Mouse (Mus musculus) urinary bladder, postnatal 10 days (tissue): ENCODE results near the gene Ifrd1.

Experiments used
- DNase-seq: peaks from one replicate; pipeline ENCODE4 v3.0.0; 2022; ENCODE audit warnings: low spot score

Ifrd1 gene

DNA sequence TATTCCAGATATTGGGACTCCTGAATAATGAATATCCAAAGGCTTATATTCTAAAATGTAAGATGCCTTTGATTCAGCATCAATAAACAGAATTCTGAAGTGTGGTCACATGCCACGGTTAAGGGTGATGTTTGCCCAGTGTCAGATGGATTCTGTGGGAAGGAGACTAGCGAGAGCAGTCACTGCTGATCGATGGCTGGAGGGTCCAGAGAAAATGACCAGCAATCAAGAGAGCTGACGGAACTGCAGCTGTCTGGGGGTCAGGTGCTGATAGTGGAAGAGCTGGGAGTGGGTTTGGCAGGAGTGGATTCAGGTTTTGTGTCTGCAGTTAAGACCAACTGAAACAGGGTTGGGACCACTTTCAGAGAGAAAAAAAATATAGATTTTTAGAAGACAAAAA, 5.1 kb downstream of the Ifrd1 start:
- DNase-seq = no peak

DNA sequence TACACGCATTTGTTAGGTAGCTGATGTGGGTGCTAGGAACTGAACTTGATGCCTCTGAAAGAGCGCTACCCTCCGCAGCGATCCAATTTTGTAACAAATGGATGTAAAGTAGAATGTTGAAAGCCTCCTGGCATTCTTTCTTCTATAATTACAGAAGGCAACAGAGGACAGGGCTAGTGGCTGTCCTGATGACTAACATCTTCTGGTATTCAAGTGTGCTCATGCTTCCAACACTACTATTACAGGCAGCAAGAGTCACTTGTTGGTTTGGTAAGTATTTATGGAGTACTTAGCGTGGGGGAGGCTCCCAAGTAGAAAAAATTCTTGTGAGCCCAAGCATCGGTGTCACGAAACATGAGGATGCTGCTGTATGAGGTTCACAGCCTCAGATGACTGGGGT, 9.1 kb downstream of the Ifrd1 start:
- DNase-seq = no peak

DNA sequence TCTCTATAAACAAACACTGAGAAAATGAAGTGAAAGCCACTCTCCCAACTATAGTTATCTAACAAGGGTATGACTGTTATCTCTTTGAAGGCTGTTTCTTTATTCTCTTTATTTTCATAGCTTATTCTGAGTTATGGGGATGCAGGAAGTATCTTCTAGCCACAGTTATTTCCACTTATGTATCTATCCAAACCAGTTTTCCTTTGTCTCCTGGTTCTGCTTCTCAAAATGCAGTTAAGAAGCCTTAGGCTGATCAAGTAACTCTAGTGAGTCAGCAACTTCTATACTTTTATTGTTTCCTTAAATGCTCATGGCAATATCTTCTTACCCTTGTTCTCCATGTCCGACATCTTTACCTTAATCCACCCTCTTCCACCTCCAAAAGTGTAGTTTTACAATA, 16.1 kb downstream of the Ifrd1 start:
- no peak for DNase-seq

DNA sequence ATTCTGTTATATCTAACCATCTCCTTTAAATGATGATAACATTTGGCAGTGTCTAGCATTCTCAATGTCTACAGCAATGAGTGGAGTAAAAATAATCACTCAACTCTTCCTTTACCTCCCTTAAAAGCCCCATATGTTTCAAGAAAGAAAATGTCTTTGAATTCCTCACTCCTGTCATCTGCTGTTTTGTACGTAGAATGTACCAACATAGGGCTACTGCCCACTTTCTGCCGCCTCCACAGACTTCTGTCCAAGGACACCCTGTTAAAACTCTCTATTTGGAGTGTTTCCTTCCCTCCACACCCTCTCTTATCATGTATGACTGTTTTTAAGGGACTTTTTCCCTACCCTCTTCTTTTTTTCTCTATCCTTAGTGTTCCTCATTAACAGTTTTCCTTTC, 16.7 kb downstream of the Ifrd1 start:
- DNase-seq = no peak

DNA sequence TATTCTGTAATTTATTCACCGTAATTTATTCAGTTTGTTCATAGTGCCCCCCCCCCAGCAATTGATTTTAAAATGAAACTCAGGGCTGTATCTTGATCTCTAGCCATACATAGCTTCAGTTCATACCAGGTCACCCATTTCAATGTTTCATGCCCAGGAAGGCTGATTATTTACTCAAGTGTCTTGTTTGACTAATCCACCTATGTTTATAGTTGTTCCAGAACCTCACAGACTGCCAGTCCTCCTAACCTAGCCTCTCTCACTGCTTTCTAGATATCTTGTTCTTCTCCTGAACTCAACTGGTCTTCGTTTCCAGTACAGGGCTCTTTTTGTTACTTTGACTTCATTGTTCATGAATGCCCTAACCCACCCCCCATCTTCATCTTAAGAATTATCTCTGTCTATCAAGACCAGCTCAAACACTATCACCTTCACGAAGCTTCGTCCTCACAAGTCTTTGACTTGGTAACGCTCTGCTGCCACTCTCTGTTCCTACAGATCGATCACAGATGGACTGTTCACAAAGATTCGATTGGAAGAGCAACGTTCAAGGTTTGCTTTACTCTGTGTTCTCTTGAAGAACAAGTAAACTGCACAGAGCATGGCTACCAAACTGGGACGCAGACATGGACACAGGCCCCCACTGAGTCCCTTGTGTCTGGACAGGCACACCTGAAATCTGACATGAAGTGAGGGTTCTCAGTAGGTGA, 24.0 kb downstream of the Ifrd1 start:
- DNase-seq = no peak

DNA sequence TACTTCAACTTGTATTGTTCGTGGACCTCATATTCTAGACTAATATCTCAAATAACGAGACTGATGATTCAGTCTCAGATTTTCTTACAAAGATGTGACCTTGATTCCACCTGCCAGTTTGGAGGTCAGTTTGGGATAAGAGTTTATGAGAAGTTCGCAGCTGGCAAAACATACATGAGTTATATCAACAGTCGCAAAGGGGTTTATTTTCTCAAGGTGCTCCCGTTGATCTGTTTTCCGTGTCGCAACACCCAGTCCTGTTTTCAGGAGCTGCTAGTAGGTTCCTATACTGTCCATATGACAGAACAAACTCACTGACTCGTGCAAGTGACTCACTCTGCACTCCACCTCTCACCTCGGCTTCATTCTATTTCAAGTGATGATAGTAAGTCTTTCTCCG, 24.6 kb downstream of the Ifrd1 start:
- no peak for DNase-seq

DNA sequence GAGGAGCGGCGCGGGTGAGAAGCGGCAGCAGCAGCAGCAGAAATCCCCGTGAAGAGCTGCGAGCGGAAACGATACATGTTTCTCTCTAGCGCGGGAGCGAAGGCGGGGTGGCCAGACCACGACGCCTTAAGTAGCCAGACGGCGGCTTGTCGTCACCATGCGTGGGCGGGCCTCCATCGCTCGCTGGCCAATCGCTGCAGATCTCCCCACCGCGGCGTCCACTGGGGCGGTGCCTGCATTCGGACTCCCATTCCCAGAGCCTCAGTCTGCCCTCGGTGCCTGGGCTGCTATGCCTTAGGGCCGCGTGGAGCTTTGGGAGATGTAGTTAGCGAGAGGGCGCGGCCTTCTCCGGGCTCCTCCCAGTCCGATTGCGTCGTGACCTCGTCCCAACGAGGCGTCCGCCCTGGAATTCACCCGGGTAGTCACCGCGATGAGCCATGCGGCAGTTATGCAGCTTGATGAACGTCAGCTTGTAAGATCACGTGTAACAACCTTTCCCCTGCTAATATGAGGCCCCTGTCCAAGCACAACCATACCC, 25.2 kb downstream of the Ifrd1 start:
- DNase-seq = peak; percentile 98

DNA sequence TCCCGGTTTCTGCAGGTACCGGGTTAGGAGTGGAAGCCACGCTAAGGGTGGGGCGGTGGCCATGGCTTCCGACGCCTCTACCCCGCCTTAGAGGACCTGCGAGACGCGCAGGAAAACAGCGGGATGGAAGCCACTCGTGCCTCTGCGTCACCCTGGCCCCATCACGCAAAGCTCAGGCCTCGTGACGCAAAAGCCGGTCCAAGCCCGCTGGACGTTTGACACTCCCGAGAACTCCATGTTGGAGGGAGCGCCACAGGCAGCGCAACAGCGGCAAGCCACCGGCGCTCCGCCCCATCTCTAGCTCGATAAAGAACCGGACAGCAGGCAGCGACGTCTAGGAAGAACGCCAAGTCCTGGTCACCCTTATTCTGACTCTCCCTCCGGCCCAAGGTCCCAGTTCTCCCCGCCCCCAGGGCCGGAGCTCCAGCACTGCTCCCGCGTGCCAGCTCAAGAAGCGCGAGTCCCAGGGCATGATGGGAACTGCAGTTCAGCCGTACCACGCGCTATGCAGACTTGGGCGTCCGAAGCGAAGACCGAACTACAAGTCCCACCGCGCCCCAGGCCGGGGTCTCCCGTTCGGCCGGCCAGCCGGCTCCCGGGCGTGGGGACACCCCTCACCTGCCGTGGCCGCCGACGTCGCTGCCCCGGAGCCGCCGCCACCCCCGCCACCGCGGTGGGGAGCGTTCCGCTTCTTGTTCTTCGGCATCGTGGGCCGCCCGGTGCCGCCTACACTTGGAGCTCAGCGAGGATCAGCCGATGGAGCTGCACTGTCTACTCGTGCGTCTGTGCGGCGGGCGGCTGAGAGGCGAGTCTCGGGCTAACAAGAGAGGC, 25.8 kb downstream of the Ifrd1 start:
- peak; percentile 71 for DNase-seq

DNA sequence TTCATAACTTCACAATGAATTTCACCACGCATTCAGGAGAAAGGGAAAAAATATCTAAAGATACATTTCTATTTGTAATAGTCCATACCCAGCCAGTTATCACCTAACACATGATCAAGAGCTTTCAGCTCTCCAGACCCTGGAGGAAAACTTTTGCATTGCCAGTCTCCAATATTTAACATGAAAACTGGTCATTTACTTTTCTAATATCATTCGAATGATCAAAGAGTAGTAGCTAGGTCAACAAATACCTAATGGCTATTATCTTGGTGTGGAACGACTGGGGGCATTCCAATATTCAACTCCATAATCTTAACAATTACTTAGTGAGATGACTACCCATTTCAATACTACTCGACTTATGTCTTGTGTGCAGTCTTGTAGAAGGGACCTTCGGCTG, 26.7 kb downstream of the Ifrd1 start:
- no peak for DNase-seq

DNA sequence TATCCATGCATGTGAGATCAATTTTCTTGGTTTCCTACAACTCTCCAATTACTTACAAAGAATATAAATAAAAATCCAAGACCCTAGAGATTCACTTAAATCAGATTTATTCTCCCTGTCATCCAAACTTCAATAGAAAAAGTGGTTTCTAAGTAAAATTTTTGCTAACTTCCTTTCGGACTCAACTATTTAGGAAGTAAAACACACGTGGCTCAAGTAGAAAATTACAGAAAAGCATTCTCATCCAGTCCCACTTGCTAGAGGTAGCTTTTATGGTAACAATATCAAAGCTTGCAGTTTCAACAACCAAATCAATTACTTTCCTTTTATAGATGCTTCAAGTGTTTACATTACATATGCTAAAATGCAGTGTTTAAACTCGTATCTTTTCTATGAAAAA, 27.4 kb downstream of the Ifrd1 start:
- DNase-seq = no peak

DNA sequence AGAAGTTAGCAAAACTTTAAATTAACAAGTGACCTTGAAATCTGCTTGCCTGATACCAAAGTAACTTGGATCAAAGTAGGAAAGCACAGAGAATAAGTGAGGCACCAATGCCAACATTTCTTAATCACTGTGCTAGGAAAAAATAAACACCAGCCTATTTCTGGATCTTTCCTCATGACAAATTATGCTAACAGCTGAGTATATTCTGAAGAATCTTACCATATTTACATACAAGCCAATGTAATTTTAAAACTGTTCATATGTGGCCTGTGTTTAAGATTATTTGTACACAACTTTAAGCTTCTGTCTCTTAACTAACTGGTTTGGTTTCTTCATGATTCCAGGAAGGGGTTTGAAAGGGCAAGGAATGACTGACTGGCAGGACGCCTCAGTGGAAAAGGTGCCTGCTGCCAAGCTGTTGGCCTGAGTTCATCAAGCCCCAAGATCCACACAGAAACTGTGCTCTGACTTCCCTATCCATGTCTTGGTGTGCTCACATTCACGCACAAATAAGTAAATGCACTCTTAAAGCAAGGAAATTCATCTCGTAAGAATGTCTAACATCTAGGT, 28.2 kb downstream of the Ifrd1 start:
- DNase-seq = no peak

DNA sequence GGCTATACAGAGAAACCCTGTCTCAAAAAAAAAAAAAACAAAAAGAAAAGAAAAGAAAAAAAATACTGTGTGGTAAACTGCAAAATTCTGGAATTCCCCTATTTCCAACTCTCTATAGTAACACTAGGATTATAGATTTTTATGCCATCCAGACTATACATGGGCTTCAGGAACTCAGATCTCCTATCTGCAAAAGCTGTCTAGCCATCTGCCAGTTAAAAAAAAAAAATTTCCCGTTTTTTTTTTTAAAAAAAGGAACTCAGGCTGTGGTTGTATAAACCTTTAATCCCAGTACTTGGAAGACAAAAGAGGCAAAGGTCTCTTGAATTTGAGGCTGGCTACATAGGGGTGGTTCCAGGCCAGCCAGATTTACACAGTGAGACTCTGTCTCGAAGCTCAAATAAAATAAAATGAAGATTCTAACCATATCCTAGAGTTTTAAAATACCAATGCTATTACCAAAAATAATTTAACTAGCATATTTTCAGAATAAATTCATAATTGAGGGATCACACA, 29.8 kb downstream of the Ifrd1 start:
- no peak for DNase-seq

DNA sequence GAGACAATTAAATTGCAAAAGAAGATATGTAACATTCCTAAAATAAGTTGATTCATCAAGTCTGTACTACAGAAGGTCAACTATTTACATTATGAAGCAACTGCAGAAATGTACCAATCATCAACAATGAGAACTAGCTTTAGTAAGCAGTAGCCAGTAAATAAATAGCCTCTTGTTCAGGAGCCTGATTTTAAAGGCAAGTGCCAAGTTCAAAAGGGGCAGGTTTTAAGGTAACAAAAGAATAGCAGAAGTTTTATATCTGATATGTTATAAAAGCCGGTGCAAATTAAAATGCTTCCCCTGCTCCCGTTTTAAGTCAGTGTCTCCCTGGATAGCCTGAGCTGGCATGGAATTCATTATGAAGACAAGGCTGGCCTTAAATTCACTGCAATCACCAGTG, 30.5 kb downstream of the Ifrd1 start:
- no peak for DNase-seq

DNA sequence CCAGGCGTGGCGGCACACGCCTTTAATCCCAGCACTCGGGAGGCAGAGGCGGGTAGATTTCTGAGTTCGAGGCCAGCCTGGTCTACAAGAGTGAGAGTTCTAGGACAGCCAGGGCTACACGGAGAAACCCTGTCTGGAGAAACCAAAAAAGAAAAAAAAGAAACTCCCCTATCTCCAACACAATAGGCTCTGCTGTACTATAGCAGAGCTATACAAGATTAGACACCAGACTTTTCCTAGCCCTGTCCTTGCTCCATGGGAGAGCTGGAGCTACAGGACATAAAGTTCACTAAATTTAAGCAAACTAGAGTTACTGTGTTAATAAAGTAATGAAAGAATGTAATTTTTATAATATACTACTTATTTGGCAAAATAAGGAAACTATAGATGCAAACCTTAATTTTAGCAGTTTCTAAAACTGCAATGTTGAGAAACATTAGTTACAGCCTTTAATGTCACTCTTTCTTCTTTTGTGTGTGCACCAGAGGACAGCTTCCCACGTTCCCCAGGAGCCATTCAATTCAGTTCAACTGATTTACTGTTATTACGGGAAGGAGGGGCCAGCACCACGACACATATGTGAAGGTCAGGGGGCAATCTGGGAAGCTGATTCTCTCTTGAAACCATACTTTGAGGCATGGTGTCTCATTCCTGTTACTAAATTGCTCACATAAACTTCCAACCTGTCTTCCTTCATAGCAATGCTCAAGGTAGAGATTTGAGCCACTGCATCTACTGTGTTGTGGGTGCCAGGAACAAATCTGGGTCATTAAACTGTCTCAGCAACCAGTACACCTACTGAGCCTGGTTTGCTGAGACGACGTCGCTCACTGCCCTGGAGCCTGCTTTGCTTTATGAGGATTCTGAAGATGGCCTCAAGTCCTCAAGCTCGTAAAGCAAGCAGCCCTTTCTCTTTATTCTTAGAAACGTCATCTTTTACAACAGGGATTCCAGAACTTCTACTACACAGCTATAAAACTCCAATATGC, 33.1 kb downstream of the Ifrd1 start:
- DNase-seq = no peak

DNA sequence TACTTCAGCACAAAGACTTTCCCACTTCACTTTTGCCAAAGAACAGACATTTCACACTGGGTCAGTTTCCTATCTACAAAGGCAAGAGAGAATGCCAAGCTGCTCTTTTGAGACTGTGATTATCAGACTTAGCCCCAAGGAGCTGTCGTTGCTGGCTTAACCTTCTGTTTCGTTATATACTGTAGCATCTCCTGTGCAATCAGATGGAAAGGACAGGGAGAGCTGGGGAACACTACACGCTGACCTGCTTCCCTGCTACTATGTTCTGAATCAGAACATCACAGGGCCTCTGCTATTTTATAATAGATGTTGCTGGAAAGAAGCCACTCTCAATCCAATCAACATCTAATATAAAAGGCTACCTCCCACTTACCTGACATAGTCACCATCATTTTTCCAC, 39.3 kb downstream of the Ifrd1 start:
- DNase-seq = no peak

DNA sequence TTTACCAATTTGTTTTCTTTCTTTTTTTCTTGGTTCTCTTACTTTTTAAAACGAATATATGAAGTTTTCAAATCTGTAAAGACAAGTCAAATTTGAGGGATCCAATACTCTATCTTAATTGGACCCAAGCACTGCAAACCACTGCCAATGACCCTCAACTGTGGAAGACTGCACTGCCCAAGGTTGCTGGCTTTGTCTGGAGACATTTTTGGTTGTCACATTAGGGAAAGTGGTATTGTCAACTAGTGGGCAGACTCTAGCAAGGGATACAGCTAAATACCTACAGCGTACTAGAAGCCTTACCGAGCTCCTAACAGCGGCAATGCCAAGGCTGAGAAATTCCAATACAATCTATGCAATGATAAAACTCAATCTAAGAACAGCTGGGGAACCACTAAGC, 40.4 kb downstream of the Ifrd1 start:
- no peak for DNase-seq

DNA sequence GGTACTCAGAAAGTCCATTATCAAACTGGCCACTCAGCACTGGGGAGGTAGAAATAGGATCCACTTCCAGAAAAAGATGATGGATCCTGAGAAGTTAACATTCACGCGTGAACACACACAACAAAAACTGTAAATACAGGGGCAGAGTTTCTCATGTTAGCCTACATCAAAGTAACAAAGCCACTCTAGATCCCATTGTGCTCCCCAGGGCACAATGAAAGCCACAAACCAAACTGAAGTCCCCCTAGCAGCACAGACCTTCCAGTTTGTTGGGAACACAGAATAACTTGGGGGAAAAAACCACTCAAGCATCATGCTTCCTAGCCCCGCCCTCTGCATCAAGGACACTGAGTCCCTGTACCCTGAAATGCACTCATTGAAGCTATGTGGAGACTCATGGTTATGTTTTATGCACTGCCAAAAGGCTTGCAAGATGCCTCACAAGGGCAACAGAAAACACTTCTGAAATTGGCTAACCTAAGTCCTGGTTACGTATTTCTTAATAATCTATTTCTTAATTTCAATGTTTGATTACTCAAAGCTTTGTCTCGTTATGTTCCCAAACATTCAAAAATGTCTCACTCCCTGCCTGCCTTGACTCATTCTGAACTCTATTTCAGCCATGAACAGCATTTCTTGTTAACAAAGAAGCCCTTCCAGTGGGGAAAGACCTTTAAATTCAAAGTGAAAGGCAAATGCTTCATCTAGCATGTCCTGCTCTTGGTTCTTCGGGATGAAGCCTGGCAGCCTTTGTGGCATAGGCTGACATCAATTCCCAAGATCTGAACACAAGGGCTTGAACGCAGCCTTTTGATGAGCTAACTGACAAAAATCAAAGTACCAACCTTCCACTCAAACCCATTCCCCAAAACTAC, 45.9 kb downstream of the Ifrd1 start:
- DNase-seq = no peak

DNA sequence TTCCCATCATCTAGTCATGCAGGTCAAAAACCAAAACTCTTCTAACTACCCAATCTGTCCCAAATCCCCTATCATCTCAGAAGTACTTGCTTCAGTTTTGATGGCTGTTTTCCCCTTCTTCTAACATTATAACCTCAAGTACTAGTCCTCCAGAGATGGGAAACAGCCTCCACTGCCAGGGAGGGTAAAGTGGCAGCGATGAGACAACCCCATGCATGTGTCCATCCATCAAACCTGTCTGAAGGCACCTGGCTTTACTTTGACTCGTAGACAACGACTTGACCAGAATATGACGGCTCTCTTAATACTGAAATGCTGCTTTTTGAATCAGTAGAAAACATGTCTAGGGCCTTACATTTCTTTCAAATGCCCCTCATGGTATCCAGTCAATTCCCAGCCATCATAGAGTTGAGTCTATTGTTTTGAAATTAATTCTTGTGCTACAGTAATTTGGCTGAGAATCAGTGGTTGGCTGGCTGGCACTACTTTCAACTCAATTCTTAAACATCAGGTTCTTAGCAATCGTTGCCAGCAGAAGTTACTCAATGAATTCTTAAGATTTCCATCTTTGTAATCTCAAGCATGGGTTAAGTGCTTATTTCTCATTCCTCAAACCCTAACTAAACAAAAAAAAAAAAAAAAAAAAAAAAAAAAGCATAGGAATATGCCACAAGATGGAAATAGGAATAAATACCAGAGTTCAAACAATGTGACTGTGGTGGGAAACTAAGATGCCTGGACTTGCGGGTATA, 47.6 kb downstream of the Ifrd1 start:
- no peak for DNase-seq

DNA sequence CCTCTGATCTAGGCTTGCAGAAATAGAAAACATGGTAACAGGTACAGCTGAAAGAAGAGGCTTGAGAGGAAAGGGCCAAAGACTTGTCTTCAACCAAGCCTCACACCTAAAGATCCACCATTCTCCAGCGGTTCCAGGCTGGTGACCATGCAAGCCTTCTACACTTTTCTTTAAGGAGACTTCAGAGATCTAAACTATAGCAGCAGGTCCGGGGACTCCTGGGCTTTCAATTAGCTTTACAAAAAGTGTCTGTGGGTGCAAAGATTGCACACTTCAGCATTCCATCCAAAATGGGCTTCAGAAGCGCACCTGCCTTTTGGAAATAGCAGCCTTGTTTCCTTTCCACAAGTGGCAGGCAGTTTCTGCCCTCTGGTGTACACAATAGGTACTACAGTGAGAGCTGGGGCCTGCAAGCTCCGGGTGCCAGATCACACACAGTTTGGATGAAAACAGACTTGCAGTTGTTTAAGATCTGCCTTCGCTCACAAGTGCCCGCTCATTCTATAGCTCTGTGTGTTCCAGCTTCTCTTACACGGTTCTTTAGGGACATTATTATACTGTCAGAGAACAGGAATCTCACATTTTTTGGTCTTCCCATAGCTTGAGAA, 48.4 kb downstream of the Ifrd1 start:
- DNase-seq = no peak
